Mouse (Mus musculus) gastrocnemius, adult 8-10 months (tissue): ENCODE data around the gene Tfrc. TPM values are rescaled to one million over a fixed set of nuclear protein-coding genes. Genes with fewer than 3 reads are reported as not detected.

Experiments
- DNase-seq, 2 experiments: peaks; one replicate each; pipeline ENCODE4 v3.0.0; 2022; ENCODE audit warnings: low spot score in 2 of 2
- total RNA-seq, 4 experiments: library from RNA; stranded (reverse); gene quantifications; 2 replicates each; pipeline ENCODE4 v1.2.4; 2022

The Tfrc gene
- total RNA-seq: 10 to 100 TPM; 46.2 to 82.1 (median 70.2) TPM

DNA sequence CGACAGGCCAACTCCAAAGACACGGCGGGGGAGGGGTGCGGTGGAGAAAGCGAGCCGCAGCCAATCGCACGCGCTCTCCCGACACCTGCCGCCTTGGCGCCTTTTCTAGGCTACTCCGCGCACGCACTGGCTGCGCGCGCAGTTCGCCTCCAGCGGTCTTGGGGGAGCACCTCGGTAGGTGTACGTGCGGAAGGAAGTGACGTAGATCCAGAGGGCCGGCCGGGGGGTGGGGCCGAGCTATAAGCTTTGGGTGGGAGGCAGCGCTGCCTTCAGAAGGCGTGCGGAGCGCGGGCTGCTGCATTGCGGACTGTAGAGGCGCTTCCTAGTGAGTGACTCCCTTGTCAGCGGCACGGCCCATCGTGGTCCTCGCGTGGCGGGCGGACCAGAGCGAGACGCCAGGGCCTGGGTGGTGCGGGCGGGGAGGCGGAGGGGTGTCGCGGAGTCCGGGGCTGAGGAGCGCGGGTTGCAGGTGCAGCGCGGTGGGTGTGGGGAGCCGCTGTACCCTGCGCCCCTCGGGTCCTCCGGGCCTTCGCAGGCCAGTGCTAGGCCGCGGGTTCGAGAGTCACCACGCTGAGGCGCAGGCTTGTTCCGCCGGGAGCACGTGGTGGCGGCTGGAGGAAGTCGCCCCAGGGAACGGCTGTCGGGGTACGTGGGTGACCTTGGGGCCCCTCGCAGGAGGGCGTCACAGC, at the start of gene Tfrc:
Gene Tfrc, plus strand, starts transcription at position 209 of the 689 bp plus-strand sequence.
- peak; percentile 91 to 95 for DNase-seq

DNA sequence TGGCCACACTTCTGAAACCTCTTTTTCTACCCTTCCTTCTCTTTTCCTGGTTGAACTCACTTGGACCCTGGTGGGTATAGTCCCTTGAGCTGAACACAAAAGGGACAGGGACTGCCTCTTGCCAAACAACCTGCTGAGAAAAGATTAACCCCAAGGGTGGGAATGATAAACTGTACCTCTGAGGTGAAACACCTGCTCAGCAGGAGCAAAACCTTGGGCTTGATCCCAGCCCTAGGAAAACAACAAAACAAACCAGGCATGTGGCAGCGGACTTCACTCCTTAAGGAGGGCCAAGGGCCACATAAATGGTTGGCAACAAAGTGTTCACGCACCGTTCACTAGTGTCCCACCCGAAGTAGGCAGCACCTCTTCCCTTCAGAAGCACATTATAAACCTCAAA, 49.2 kb upstream of the Tfrc start:
- no peak for DNase-seq

- DNase-seq: no peak
These were observed 45.5 kb upstream of the Tfrc start for GRCm38 (mm10) chr16:32563056-32563793.

GRCm38 (mm10) chr16:32567282-32567681, 41.4 kb upstream of the Tfrc start:
- no peak for DNase-seq

DNA sequence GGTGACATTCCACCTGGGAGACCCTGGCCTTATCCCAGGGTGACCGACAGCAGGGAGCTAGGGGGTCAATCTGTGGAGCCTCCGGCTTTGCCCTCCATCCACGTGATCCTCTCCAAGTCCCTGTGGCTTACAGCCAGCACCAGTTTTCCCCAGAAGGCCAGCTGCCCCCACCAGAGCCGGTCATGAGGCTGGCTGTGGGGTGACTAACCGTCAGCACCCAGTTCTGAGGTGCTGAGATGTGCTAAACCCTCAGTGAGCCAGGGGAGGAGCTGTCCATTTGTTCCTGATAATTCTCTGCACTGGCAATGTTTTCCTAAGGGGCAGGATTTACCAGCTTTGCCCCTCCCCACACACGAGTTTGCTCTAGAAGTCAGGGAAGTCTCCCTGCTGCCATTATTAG, 40.3 kb upstream of the Tfrc start:
- DNase-seq: no peak

GRCm38 (mm10) chr16:32570042-32570441, 38.7 kb upstream of the Tfrc start:
- DNase-seq: no peak

GRCm38 (mm10) chr16:32572528-32572927, 36.2 kb upstream of the Tfrc start:
- DNase-seq: no peak

DNA sequence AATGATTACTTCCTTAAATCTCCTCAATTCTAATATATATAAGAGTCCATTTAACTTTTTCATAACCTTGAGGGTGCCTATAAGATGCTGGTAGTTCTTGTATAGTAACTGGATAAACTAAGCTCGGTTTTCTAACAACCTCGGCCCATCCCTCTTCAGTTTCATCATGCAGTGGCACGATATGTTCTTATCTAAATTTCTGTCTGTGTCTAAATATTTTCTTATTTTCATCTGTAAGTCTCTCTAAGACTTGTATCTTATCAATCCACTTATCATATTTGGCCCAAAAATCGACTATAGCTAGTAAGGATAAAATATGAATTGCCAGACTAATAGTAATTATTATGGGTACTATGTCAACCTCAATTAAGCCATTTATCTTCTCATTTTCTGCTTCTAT, 22.2 kb upstream of the Tfrc start:
- no peak for DNase-seq

DNA sequence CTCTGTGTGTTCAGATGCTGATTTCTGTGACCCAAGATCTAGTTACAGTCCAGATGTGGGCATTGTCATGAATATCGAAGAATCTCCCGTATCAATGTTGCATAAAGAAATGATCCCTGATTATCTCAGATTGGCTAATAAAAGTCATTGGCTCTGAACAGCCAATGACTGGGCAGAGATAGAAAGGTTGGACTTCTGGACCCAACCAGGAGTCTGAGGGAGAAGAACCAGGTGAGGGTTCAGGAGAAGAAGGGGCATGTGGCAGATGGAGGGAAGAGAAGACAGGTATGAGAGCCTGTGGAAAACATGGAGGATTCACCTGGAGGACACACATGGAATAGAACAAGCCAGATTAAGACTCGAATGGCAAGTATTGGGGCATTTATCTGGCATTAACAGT, 20.2 kb upstream of the Tfrc start:
- no peak for DNase-seq

GRCm38 (mm10) chr16:32591521-32591920, 17.2 kb upstream of the Tfrc start:
- DNase-seq: no peak

DNA sequence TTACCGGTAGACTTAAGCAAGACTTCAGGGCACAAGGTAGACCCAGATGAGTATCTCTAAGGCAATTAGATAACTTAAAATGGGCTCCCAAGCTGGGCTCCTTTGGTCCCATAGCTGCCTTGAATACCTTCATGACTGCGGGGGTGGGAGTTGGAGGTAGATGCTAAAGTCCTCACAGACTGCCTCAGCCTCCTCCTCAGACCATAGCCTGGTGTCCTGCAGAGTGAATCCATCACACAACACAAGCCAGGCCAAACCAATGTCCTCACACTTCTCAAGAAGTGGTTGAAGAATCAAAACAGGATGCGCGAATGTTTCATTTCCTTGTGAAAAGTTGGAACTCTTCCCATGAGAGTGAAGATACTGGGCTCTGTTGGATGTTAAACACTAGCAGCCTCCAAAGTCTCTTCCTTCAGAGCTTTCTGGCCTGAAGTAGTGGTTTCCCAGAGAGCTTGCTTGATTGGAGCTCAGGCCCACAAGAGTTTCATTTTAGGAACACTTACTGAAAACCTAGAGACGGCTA, 15.4 kb upstream of the Tfrc start:
- DNase-seq: no peak

DNA sequence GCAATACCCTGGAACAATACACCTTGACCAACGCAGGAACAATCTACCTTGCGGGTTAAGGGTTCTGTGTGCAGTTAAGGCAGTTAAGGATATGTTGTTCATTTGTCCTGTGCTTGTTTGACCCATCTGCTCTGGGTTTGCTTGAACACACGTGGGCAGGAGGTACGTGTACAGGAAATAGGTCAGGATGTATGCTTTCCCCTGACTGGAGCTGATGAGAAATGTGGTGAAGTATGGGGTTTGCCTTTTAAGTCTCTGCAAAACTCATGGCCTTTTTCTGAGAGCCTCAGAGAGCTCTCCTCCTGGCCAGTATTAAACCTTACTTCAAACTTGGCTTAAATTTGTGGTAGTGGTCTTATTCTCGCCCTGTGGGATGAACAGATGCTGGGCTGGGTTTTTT, 14.8 kb upstream of the Tfrc start:
- no peak for DNase-seq

- DNase-seq: no peak
These were observed 14.0 kb upstream of the Tfrc start for GRCm38 (mm10) chr16:32594701-32595100.

GRCm38 (mm10) chr16:32595142-32595855, 13.4 kb upstream of the Tfrc start:
- DNase-seq: peak in 1 of 2 experiments; percentile 29

DNA sequence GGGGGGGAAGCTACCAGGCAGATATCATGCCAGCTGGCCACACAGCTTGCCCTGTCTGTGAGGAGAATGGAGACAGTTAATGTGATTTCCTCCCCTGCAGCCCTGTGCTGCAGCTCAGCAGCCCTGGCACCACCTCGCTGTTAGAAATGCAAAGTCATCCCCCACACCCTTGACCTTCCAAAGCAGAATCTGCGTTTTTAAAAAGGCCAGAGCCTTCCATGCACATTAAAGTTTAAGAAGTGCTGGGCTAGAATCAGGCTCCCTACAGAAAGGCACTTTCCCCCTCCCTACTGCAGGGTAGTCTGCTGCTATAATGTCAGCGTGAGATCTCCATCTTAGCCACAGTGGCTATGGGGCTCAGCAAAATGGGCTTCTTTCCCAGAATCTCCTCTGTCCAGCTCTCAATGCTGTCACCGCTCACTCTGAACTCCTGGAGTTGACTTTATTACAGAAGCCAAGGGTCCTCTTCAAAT, 10.8 kb upstream of the Tfrc start:
- DNase-seq: no peak

- no peak for DNase-seq
These were observed 9.6 kb upstream of the Tfrc start for GRCm38 (mm10) chr16:32599151-32599550.

DNA sequence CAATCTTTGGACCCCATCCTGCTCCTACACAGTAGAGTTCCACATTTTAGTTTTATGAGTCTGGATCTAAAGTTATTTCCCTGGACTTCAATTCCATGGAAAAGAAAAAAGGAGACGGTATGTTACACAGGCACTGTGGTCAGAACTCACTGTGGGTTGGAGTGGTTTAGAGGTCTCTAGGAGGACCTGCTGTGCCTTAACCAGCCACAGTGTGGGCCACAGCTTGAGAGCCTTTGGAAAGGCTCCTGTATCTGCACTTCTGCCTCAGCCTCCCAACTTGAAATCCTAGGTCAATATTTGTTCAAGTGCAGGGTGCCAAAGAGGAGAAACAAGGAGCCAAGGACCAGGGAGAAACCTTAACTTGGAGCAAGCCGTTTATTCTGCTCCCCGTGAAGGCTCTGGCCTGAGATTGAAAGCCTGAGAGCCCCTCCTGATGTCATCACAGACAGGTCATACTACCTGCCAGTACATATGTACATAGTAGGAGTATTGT, 6.5 kb upstream of the Tfrc start:
- DNase-seq: no peak

DNA sequence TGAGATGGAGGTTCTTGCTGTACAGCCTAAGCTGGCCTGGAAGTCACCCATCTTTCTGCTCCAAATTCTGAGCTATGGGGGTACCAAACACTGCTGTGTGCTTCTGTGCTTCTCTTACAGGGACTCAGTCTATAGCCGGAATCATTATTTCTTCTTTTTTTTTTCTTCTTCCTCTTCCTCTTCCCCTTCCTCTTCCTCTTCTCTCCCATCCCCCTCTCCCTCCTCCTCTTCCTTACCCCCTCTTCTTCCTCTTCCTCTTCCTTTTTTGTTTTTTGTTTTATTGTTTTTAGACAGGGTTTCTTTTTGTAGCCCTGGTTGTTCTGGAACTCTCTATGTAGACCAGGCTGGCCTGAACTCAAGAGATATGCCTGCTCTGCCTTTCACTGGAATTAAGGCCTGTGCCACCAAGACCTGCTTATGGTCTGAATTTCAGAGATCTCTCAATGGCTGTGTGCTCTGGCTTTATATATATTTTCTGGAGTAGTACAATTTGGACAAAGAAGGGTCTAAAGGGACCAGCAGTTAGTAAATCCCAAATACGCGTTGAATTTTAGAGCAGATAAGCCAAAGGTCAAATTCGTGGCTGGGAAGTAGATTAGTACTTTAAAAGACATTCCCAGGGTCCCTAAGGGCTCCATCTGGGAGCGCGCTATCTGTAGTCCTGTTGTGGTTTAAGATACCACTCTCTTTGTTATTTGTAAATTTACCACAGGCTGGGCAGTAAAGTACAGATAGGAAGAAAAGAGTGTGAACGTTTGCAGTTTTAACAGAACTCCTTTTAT, 967 bp upstream of the Tfrc start:
- DNase-seq: no peak

DNA sequence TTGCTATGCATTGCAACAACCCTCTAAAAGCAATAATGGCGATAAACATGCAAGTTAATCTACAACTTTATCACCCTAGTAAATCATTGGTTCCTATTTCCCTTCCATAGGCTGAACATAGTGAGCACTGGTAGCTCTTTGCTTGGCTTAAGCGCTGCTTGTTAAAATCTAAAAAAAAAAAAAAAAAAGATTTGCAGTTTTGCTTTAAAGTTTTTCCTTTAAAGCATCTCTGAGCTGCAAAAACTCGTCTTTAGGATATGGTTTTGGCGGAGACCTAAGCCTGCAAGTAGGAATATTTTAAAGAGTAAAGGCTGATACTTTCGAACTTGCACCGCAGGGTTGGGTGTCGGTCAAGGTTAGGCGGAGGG, 392 bp upstream of the Tfrc start:
- DNase-seq: no peak

DNA sequence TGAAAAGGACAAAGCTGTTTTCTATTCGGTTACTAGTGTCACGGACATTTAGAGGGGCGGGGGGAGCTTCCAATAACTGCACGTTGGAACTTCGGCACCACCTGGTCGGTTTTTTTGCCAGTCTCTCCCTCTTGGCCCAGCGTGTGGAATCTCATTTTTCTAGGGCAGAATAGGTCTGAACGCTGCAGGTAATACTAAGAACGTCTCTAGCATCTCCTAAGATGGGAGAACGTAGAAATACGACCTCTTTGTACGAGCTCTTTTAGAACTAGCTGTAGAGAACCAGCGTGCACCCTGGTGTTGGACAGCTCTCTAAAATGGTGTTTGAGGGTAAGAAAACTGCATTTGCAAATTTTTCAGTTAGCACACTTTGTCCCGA, 670 bp downstream of the Tfrc start:
- no peak for DNase-seq
